Mouse (Mus musculus) v-Abl transformed pro-B cells (cell line): ENCODE data around the gene Relb.

Experiments used
- in situ Hi-C, 2 experiments: fragments of 400-800 bp; cut with MboI; formaldehyde crosslinking; loops; one replicate each; pipeline ENCODE4 v1.15.1; 2025; ENCODE audit not compliant: unreplicated experiment in 2 of 2

Gene Relb

DNA sequence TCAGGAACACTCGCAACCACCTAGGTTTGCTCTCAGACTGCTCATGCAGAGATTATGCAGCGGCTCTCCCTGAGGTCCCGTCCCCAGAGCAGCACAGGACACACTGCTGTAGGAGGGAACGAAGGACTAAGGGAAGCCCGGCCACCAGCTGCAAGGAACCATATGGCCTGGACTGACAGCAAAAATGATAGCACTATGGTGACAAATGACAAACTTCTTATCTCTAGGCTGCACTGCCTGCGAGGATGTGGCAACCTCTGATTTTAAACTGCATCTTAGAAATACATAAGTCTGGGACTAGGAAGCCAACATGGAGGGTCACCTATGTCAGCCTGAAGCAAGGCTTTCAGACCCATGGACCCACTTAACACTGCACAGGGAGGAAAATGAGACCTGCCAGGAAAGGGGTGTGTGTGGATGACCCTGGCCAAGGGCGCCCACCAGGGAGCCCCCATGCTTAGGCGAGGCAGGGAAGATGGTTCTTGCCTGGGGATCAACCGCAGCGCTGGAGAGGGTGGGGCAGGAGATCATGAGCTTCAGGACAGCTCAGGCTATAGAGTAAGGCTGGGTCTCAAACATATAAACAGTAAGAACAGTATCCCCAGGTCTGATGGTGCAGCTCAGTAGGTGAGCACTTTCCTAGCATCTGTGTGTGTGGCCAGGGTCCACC, 36.0 kb downstream of the Relb start:
- in situ Hi-C loops: loop anchor here (5.0 to 10.0 kb wide), 4 partner anchors 74 to 202 kb away; partner anchors contain the start of genes Cblc (in 1 of the 2) and Clptm1 (in 1 of the 2)

- in situ Hi-C loops: loop anchor here (5.0 to 10.0 kb wide), 5 partner anchors 77 to 205 kb away; partner anchors contain the start of genes Cblc (in 1 of the 2) and Clptm1 (in 1 of the 2)
Measured at GRCm38 (mm10) chr7:19589917-19590316, 39.3 kb downstream of the Relb start.

DNA sequence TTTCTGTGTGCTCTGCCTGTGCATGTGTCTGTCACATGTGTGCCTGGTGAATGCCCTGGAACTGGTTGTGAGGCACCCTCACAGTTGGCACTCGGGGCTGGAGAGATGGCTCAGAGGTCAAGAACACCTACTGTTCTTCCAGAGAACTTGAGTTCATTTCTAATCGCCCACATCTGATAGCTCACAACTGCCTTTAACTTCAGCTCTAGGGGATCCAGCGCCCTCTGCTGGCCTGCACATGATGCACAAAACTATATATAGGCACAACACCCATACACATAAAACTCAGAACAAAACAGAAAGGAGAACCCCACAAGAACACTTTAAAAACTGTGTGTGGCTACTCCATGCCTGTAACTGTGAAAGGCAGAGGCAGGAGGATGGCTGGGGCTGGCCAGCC, 40.0 kb downstream of the Relb start:
- in situ Hi-C loops: loop anchor here in 1 of 2 experiments (5.0 kb wide), 1 partner anchor 87 kb away; no protein-coding TSS in a partner anchor

GRCm38 (mm10) chr7:19586269-19586668, 43.0 kb downstream of the Relb start:
- in situ Hi-C loops: loop anchor here in 1 of 2 experiments (5.0 kb wide), 1 partner anchor 84 kb away; no protein-coding TSS in a partner anchor

GRCm38 (mm10) chr7:19580634-19581033, 48.6 kb downstream of the Relb start:
- in situ Hi-C loops: no loop called here

GRCm38 (mm10) chr7:19579751-19580150, 49.5 kb downstream of the Relb start:
- in situ Hi-C loops: loop anchor here in 1 of 2 experiments (5.0 kb wide), 1 partner anchor 72 kb away; the partner anchor contains the start of genes Bloc1s3 and Trappc6a

DNA sequence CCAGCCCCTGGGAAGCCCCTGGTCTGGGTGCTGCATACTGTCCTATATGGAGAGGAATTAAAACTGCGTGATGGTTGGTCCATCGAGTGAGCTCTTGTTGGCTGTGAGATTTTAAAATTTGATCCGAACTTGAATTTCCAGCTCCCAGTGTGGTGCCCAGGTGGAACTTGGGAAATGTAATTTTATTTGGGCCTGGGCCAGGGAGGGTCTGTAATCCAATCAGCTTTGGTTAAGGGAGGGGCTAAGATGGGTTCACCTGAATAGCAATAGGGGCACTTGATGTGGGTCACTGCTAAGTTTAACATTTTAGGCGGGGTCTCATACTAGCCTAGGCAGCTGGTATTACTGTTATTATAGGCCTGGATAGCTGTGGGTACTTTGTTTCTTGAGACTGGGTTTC, 50.8 kb downstream of the Relb start:
- in situ Hi-C loops: loop anchor here in 1 of 2 experiments (5.0 kb wide), 1 partner anchor 71 kb away; the partner anchor contains the start of genes Bloc1s3 and Trappc6a

DNA sequence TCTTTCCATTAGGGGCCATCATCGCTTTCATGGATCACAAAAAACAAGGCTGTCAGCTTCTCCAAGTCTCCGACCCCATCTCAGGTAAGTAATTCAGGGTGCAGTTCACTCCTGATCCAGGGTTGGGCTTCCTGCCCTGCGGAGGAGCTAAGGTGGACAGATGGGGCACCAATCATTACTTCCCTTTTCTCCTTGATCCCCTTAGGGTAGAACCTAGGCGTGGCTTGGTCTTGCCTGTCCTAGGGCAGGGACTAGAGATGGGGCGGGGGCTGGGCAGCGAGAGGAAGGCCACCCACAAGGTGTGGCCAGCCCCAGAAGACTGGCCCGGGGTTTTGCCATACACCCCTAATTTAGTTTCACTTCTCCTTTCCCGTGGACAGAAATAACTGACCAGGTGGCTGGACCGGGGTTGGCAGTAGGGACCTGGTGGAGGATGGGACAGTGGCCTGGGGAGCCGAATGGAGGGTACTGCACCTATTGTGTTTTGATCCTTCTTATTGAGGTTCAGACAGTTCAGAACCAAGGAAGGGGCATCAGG, 51.3 kb downstream of the Relb start:
- in situ Hi-C loops: loop anchor here in 1 of 2 experiments (5.0 kb wide), 1 partner anchor 71 kb away; the partner anchor contains the start of genes Bloc1s3 and Trappc6a

- in situ Hi-C loops: loop anchor here in 1 of 2 experiments (5.0 kb wide), 1 partner anchor 70 kb away; the partner anchor contains the start of genes Bloc1s3 and Trappc6a
Measured at GRCm38 (mm10) chr7:19577141-19577852, 51.9 kb downstream of the Relb start, which contains the start of the genes Zfp296 and Gemin7. TSS of gene Zfp296 (plus strand) at chr7:19577287. TSS of gene Gemin7 (minus strand) at chr7:19577595.

DNA sequence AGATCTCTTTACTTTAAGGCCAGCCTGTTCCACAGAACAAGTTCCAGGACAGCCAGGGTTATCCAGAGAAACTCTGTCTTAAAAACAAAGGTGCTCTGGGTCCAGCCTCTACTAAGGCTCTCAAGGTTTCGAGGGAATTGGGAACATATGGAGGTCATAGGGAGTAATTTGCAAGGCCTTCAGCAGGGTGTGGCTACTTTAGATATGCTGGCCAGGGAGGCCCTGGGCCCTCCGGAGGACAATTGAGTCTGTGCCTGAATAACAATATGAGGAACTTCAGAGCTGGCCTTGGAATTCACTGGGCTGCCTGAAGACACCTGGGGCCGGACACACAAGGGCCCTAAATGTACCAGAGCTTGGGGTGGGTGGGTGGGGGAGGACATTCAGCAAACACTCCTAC, 53.7 kb downstream of the Relb start:
- in situ Hi-C loops: loop anchor here in 1 of 2 experiments (5.0 kb wide), 1 partner anchor 68 kb away; the partner anchor contains the start of genes Bloc1s3 and Trappc6a

- in situ Hi-C loops: no loop called here
Measured at GRCm38 (mm10) chr7:19573776-19574140, 55.5 kb downstream of the Relb start.

- in situ Hi-C loops: no loop called here
Measured at GRCm38 (mm10) chr7:19572926-19573775, 56.1 kb downstream of the Relb start.

DNA sequence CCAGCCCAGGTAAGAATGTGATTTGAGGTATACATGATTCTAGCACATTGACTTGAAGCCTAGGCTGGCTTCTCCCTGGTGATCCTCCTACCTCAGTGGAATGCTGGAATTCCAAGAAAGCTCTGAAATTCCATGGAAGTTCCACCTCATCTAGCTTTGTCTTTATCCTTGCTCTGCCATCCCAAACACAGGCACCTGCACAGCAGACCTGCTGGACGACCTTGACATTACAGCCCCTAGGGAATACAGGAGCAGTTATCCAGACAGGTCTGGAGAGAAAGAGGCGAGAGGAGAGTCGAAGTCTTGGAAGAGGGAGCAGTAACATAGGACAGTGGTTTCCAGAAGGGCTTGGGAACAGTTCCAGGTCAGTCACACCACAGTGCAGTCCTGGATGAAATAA, 59.6 kb downstream of the Relb start:
- in situ Hi-C loops: no loop called here

DNA sequence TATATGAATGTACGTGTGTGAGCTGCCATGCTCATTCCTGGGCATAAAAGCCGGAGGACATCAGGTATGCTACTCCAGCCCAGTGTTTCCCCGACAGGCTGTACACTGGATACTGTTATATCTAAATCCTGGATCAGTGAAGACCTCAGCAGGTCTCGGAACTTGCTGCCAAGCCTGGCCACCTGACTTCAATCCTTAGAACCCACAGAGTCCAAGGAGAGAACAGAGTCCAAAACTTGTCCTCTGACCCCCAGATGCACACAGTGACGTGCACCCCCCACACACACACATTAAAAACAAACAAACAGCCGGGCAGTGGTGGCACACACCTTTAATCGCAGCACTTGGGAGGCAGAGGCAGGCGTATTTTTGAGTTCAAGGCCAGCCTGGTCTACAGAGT, 61.8 kb downstream of the Relb start:
- in situ Hi-C loops: no loop called here

- in situ Hi-C loops: no loop called here
Measured at GRCm38 (mm10) chr7:19565803-19566202, 63.4 kb downstream of the Relb start.

GRCm38 (mm10) chr7:19564455-19564854, 64.8 kb downstream of the Relb start:
- in situ Hi-C loops: no loop called here

DNA sequence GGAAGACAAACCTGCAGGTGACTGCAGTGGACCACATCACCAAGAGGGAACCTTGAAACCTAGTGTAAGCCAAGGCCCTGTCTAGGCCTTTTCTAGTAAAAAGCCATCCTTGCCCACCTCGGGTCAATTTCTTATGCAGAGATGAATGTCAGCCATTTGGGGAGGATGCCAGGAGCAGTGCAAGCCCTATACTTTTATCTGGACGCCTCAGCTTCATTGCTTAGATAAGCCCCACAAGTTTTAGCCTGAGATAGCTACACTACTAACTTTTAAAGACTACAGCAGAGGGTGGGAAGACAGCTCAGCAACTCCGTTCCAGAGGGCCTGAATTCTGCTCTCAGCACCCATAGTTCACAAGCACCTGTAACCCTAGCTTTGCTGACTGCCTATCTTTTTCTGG, 65.4 kb downstream of the Relb start:
- in situ Hi-C loops: no loop called here

DNA sequence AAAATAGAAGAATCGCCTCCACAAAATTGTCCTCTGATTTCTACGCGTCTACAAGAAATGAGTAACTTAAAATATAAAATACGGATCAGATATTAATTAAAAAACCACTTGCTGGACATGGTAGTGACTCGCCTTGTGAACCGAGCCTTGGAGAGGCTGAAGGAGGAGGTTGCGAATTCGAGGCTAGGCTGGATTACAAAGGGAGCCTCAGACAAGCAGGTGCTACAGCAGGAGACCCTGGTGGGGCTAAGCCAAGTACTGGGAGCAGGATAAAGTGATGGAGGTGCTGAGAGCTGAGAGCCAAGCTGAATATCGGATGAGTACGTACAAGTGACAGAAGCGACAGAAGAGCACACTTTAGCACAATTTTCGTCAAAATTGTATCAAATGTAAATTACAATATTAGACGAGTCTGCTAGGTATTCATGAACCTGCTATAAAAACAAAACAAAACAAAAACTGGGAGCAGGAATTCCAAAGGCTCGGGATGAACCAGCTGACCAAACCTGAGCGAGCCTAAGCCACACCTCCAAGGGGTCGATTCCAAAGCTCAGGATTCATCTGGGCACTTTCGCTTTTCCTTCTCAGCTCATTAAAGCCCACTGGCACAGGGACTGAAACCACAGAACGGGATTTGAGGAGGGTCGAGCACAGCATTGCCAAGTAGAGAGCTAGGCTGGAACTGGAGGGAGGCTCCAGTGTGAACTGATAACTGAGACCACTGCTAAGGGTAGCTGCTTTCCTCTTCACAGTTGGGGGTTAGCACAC, 66.4 kb downstream of the Relb start, which contains the start of gene Ppp1r37:
Ppp1r37 (minus strand) TSS at position 434 of the 768 bp plus-strand sequence.
- in situ Hi-C loops: no loop called here
